Mouse (Mus musculus) MEL (cell line): ENCODE measurements around the gene Mesd. TPM values are rescaled to one million over a fixed set of nuclear protein-coding genes. Genes with fewer than 3 reads are reported as not detected.

ENCODE experiments used
- DNase-seq: peaks from one replicate; pipeline ENCODE4 v3.0.0; 2011; ENCODE audit warnings: low read depth, low spot score
- H3K27ac ChIP-seq: 2 replicates; pipeline ENCODE4 v1.5.1; 2012; ENCODE audit warnings: low read depth, mild to moderate bottlenecking, control low read depth, low read length, moderate library complexity; ENCODE audit not compliant: control insufficient read depth
- H3K27me3 ChIP-seq, 2 experiments: fragments of 150-350 bp in 1 of 2; sonication (generic) in 1 of 2; 2 replicates each; pipeline ENCODE4 v1.6.1; 2012; ENCODE audit warnings: low read length in 2 of 2, mild to moderate bottlenecking in 2 of 2, improper control_type of control experiment in 1 of 2, moderate library complexity in 1 of 2; ENCODE audit not compliant: insufficient read depth in 2 of 2, control insufficient read depth in 1 of 2
- H3K36me3 ChIP-seq, 2 experiments: 2 replicates each; pipeline ENCODE4 v1.6.1; 2012 to 2014; ENCODE audit warnings: low read length in 2 of 2, improper control_type of control experiment in 1 of 2, inconsistent platforms in 1 of 2, mild to moderate bottlenecking in 1 of 2; ENCODE audit not compliant: insufficient read depth in 2 of 2, control insufficient read depth in 1 of 2
- H3K4me1 ChIP-seq, 2 experiments: fragments of 150-350 bp in 1 of 2; sonication (generic) in 1 of 2; 2 replicates each; pipeline ENCODE4 v1.6.1; 2012; ENCODE audit warnings: low read length in 2 of 2, improper control_type of control experiment in 1 of 2, mild to moderate bottlenecking in 1 of 2; ENCODE audit not compliant: insufficient read depth in 2 of 2, control insufficient read depth in 1 of 2
- H3K4me3 ChIP-seq, 2 experiments: fragments of 150-350 bp in 1 of 2; sonication (generic) in 1 of 2; 2 replicates each; pipeline ENCODE4 v1.5.1; 2012; ENCODE audit warnings: low read depth in 2 of 2, low read length in 2 of 2, mild to moderate bottlenecking in 2 of 2, moderate library complexity in 2 of 2, control low read depth in 1 of 2, improper control_type of control experiment in 1 of 2; ENCODE audit not compliant: control insufficient read depth in 1 of 2, insufficient read depth in 1 of 2
- H3K79me2 ChIP-seq: 2 replicates; pipeline ENCODE4 v1.6.1; 2012; ENCODE audit warnings: mild to moderate bottlenecking, low read length, moderate library complexity; ENCODE audit not compliant: control insufficient read depth, poor library complexity, insufficient read depth
- H3K9ac ChIP-seq: 2 replicates; pipeline ENCODE4 v1.6.1; 2012; ENCODE audit warnings: low read depth, mild to moderate bottlenecking, control low read depth, low read length, moderate library complexity; ENCODE audit not compliant: control insufficient read depth, poor library complexity, severe bottlenecking
- H3K9me3 ChIP-seq: fragments of 150-350 bp; sonication (generic); replicated peaks from 2 replicates; pipeline ENCODE4 v1.6.1; 2012; ENCODE audit warnings: mild to moderate bottlenecking, low read length, improper control_type of control experiment, moderate library complexity; ENCODE audit not compliant: insufficient read depth
- BHLHE40 ChIP-seq: IDR thresholded peaks from 2 replicates; pipeline ENCODE4 v1.6.1; 2012; ENCODE audit warnings: low read depth, mild to moderate bottlenecking, inconsistent platforms, low read length, improper control_type of control experiment, borderline replicate concordance
- CHD2 ChIP-seq: IDR thresholded peaks from 2 replicates; pipeline ENCODE4 v1.6.1; 2011; ENCODE audit warnings: low read length, improper control_type of control experiment
- CTCF ChIP-seq, 3 experiments: IDR thresholded peaks in 2 of 3; conservative IDR thresholded peaks in 1 of 3; 2 replicates each; pipeline ENCODE4 v1.5.1; 2011 to 2012; ENCODE audit warnings: low read length in 3 of 3, low read depth in 2 of 3, mild to moderate bottlenecking in 2 of 3, improper control_type of control experiment in 1 of 3, inconsistent platforms in 1 of 3, mixed read lengths in 1 of 3, moderate library complexity in 1 of 3; ENCODE audit not compliant: control insufficient read depth in 1 of 3, insufficient read depth in 1 of 3, poor library complexity in 1 of 3, severe bottlenecking in 1 of 3
- E2F4 ChIP-seq: IDR thresholded peaks from 2 replicates; pipeline ENCODE4 v1.6.1; 2011; ENCODE audit warnings: low read depth, low read length, improper control_type of control experiment, borderline replicate concordance
- GABPA ChIP-seq: IDR thresholded peaks from 2 replicates; pipeline ENCODE4 v1.6.1; 2012; ENCODE audit warnings: low read depth, mild to moderate bottlenecking, inconsistent platforms, low read length, improper control_type of control experiment, moderate library complexity
- HCFC1 ChIP-seq: IDR thresholded peaks from 2 replicates; pipeline ENCODE4 v1.6.1; 2012; ENCODE audit warnings: low read depth, mild to moderate bottlenecking, inconsistent platforms, low read length, improper control_type of control experiment, moderate library complexity
- JUND ChIP-seq: IDR thresholded peaks from 2 replicates; pipeline ENCODE4 v1.6.1; 2011; ENCODE audit warnings: low read depth, mild to moderate bottlenecking, improper control_type of control experiment, low read length
- KAT2A ChIP-seq: conservative IDR thresholded peaks from 2 replicates; pipeline ENCODE4 v1.6.1; 2012; ENCODE audit warnings: low read depth, low read length, improper control_type of control experiment, inconsistent platforms
- MXI1 ChIP-seq: IDR thresholded peaks from 2 replicates; pipeline ENCODE4 v1.6.1; 2011; ENCODE audit warnings: mild to moderate bottlenecking, low read depth, low read length, improper control_type of control experiment
- MYB ChIP-seq: IDR thresholded peaks from 2 replicates; pipeline ENCODE4 v1.6.1; 2011; ENCODE audit warnings: mild to moderate bottlenecking, low read depth, low read length, improper control_type of control experiment
- NELFE ChIP-seq: IDR thresholded peaks from 2 replicates; pipeline ENCODE4 v1.6.1; 2011; ENCODE audit warnings: low read depth, low read length, improper control_type of control experiment
- NRF1 ChIP-seq: IDR thresholded peaks from 2 replicates; pipeline ENCODE4 v1.6.1; 2014; ENCODE audit warnings: low read depth, mild to moderate bottlenecking, inconsistent platforms, low read length, improper control_type of control experiment, moderate library complexity; ENCODE audit not compliant: poor library complexity, insufficient read depth, severe bottlenecking
- POLR2A ChIP-seq, 2 experiments: IDR thresholded peaks; 2 replicates each; pipeline ENCODE4 v1.6.1; 2011 to 2012; ENCODE audit warnings: low read length in 2 of 2, mild to moderate bottlenecking in 2 of 2, control low read depth in 1 of 2, improper control_type of control experiment in 1 of 2, low read depth in 1 of 2, moderate library complexity in 1 of 2; ENCODE audit not compliant: control insufficient read depth in 1 of 2, insufficient read depth in 1 of 2, poor library complexity in 1 of 2
- POLR2AphosphoS2 ChIP-seq: IDR thresholded peaks from 2 replicates; pipeline ENCODE4 v1.6.1; 2011; ENCODE audit warnings: low read length, improper control_type of control experiment
- RCOR1 ChIP-seq: IDR thresholded peaks from 2 replicates; pipeline ENCODE4 v1.6.1; 2012; ENCODE audit warnings: low read depth, mild to moderate bottlenecking, inconsistent platforms, low read length, improper control_type of control experiment
- SIN3A ChIP-seq: IDR thresholded peaks from 2 replicates; pipeline ENCODE4 v1.6.1; 2012; ENCODE audit warnings: low read length, improper control_type of control experiment, inconsistent platforms
- SMC3 ChIP-seq: IDR thresholded peaks from 2 replicates; pipeline ENCODE4 v1.6.1; 2011; ENCODE audit warnings: low read depth, low read length, improper control_type of control experiment
- TAL1 ChIP-seq: IDR thresholded peaks from 2 replicates; pipeline ENCODE4 v1.6.1; 2012; ENCODE audit warnings: mild to moderate bottlenecking, inconsistent platforms, low read length, moderate library complexity, mixed read lengths
- TBP ChIP-seq: IDR thresholded peaks from 2 replicates; pipeline ENCODE4 v1.8.0; 2011; ENCODE audit warnings: low read depth, low read length, improper control_type of control experiment
- TCF12 ChIP-seq: IDR thresholded peaks from 2 replicates; pipeline ENCODE4 v1.6.1; 2014; ENCODE audit warnings: low read depth, mild to moderate bottlenecking, inconsistent platforms, low read length, improper control_type of control experiment, moderate library complexity
- USF2 ChIP-seq, 2 experiments: IDR thresholded peaks; 2 replicates each; pipeline ENCODE4 v1.6.1; 2011 to 2012; ENCODE audit warnings: improper control_type of control experiment in 2 of 2, low read length in 2 of 2, borderline replicate concordance in 1 of 2, inconsistent platforms in 1 of 2, low read depth in 1 of 2, mild to moderate bottlenecking in 1 of 2; ENCODE audit not compliant: insufficient read depth in 1 of 2
- ZKSCAN1 ChIP-seq: IDR thresholded peaks from 2 replicates; pipeline ENCODE4 v1.6.1; 2012; ENCODE audit warnings: low read depth, mild to moderate bottlenecking, inconsistent platforms, low read length, improper control_type of control experiment, moderate library complexity
- ZMIZ1 ChIP-seq: IDR thresholded peaks from 2 replicates; pipeline ENCODE4 v1.6.1; 2012; ENCODE audit warnings: low read depth, mild to moderate bottlenecking, inconsistent platforms, low read length, improper control_type of control experiment, moderate library complexity
- polyA plus RNA-seq, 2 experiments: library from polyadenylated mRNA; stranded (reverse) in 1 of 2; unstranded in 1 of 2; fragments of >175 nt in 1 of 2; fragments of >200 nt in 1 of 2; gene quantifications; 2 replicates each; pipeline versions ENCODE4 v1.2.1 to v1.2.4; 2012; ENCODE audit warnings: low replicate concordance in 2 of 2, low read depth in 1 of 2; ENCODE audit not compliant: insufficient read length in 2 of 2, insufficient read depth in 1 of 2, missing spikeins in 1 of 2
- total RNA-seq: library from RNA; depleted of rRNA; stranded (reverse); fragments of 300-350 nt; gene quantifications from 2 replicates; pipeline ENCODE4 v1.2.3, GENCODE M21; 2012

Mesd gene
- total and polyA plus RNA-seq, 3 experiments: 64.5 to 135 (median 83.3) TPM

DNA sequence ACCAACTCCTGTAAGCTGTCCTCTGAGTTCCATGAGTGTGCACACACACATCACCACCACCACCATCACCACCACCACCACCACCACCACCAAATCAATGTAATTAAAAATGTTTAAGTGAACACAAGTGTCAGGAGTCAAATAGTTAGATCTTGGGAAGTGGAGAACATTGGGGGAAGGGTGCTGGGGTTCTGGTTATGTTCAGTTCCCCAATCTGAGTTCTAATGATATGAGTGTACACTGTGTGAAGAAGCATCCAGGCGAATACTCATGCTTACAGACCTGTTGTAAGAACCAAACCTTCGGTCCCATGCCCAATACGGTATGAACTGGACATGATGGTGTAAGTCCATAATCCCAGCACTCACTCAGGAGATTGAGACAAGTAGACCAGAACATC is 26.3 kb upstream of the Mesd start:
- no peak for DNase-seq
- Histone ChIP-seq H3K9me3 (no peaks in the 10 kb centered on the region), H3K4me1 (peaks cover 0 to 4% of the 10 kb centered on the region in 2 experiments; a peak in 1 of 4 replicates), H3K79me2 (no peaks in the 10 kb centered on the region), H3K9ac (no peak overlapping the region), H3K4me3 (no peak overlapping the region), H3K36me3 (no peaks in the 10 kb centered on the region), H3K27me3 (no peaks in the 10 kb centered on the region; a peak in 2 of 4 replicates), H3K27ac (no peak overlapping the region)
- TF ChIP-seq KAT2A (no peak), RCOR1 (no peak), TAL1 (no peak), BHLHE40 (no peak), NRF1 (no peak), HCFC1 (no peak), USF2 (IDR thresholded peaks at IDR 0.05; ENCODE audit: borderline replicate concordance in 1 of 2, insufficient read depth in 1 of 2, low read depth in 1 of 2, low read length in 2 of 2) (no peak), SIN3A (no peak), TCF12 (no peak), MXI1 (no peak), NELFE (no peak), JUND (no peak), CHD2 (no peak), ZMIZ1 (no peak)

DNA sequence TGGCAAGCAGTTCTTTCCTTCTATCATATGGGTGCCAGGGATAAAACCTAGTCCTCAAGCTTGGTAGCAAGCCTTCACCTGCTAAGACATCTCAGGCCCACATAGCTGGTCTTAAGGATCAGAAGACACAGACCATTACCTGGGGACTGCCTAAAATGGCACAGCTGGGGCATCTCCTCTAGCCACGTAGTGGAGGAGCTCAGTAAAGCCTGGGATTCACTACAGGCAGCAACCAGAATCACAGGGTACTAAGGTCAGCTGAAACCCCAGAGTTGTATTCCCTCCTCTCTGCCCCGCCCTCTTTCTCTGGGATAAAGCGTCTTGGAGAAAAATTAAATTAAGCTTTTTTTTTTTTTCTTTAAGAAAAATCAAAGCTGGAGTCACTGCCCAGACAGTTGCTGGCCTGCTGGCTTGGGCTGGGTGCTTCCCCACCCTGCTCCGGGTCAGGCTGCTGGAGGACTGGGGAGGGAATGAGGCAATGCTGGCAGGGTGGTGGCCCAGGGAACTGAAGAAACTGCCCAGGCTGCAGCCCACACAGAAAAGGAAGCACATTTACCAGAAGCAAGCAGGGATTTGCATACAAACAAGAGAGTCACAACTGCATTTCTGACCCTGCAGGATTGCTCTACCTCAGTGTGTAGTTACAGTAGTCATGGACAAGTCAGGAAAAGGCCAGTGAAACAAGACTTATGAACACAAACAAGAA is 24.7 kb upstream of the Mesd start:
- no peak overlapping the region for H3K4me3 ChIP-seq
- TF ChIP-seq BHLHE40 (no peak), TBP (no peak), POLR2A (IDR thresholded peaks at IDR 0.05; ENCODE audit: control insufficient read depth in 1 of 2, insufficient read depth in 1 of 2, low read depth in 1 of 2, low read length in 2 of 2, poor library complexity in 1 of 2) (no peak), CTCF (IDR thresholded peaks at IDR 0.05 in 2 of 3, conservative IDR thresholded peaks at IDR 0.05 in 1 of 3; ENCODE audit: control insufficient read depth in 1 of 3, insufficient read depth in 1 of 3, low read depth in 2 of 3, low read length in 3 of 3, poor library complexity in 1 of 3, severe bottlenecking in 1 of 3) (no peak), JUND (no peak), POLR2AphosphoS2 (no peak), GABPA (no peak), MYB (no peak), ZKSCAN1 (no peak), SMC3 (no peak), CHD2 (no peak), E2F4 (no peak)
- H3K27me3 ChIP-seq: peaks cover 0 to 6% of the 10 kb centered on the region in 2 experiments; a peak in 2 of 4 replicates
- H3K9me3 ChIP-seq: no peaks in the 10 kb centered on the region
- peaks cover 0 to 4% of the 10 kb centered on the region in 2 experiments; a peak in 1 of 4 replicates for H3K4me1 ChIP-seq
- no peak overlapping the region for H3K9ac ChIP-seq
- H3K36me3 ChIP-seq: no peaks in the 10 kb centered on the region
- H3K27ac ChIP-seq: no peak overlapping the region
- no peak for DNase-seq
- no peaks in the 10 kb centered on the region for H3K79me2 ChIP-seq
